Mouse (Mus musculus): Measurements from ENCODE around the gene Map4k3.
"Not testable (repeated sequence)": the region's sequence is repeated elsewhere in the genome, so short reads cannot be mapped to it uniquely, and the experiment has no call there.

The Map4k3 gene

DNA sequence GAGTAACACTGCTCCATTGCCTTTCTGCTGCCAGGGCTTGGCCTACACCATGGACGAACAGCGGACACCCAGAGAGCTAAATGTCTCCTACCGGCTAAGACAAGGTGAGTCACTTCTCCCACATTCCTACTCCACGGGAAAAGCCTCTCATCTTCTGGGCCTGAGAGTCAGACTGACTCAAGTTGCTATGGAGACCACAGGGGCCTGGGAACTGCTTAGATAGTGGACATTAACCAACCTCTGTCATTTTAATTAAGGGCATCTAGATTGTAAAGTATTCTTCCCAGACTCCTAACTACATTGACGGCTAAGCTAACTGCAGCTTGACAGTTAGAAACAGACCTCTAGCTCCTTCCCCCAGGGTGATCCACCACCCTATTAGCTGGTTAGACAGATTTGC, 165.5 kb downstream of the Map4k3 start:
- DNase-seq: no peak

DNA sequence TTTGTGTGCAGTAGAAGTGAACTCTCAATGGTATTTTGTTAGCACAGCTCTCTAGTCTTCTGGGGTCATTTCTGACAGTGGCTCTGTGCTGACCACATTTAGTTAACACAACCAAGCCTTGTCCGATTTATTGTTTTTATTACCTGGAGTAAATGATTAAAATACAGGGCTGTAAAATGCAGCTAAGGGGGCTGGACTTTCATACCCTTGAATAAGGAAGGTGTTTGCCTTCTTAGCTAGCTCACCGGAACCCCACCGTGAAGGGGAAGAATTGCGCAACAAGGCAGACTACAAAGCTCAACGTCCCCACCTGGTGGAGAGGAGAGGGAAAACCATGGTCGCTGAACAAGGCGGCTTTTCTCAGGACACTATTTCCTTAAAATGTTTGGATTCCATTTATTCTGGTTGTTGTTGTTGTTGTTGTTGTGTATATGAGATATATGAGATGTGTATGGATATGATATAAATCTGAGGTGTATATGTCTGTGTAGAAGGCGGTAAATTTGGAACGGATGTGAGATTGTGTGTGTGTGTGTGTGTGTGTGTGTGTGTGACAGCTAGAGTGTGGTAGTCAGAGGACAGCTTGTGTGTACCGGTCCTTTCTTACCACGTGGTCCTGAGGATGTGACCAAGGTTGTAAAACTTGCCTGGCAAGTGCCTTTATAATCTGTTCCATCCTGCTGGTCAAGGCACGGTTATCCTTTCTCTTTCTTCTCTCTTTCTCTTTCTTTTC, 167.4 kb downstream of the Map4k3 start:
- peak; percentile 69 to 83 for DNase-seq

DNA sequence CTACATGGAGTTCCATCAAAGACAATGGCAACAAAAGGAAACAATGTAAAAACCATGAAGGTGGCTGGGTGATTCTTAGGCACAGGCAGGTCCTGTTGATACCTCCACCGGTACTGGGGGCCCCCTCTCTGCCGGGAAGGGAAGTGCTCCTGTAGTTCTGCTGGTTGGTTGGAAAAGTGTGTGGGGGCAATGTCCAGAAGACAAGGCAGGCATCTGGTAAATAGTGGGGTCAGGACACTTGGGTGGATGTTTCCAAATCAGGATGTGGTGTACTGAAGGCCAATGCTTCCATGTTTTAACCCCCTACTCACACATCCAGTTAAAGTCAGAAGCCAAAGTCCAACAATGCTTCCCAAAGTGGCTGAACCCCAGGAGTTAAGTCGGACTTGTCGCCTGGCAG, 168.5 kb downstream of the Map4k3 start:
- no peak for DNase-seq

DNA sequence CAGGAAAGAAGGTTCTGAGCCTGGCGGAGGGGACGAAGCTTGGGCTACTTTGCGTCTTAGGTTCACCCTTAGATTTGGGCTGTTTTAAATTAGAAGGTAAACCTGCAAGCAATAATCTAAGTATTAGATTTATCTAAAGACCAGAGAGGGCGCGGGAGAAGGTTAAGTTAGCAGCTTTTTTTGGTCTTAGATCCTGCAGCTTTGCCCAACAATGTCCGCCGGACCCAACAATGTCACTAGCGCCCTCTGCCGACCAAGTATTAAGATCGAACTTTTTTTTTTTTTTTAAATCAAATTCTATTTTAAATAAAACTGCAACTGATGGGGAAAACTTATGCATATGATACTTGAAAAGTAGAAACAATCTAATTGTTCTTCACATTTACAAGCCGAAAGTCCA, 169.2 kb downstream of the Map4k3 start:
- DNase-seq: peak in 1 of 2 experiments; percentile 54

- DNase-seq: no peak
Observed at GRCm38 (mm10) chr17:80558583-80558982, 169.7 kb downstream of the Map4k3 start.

DNA sequence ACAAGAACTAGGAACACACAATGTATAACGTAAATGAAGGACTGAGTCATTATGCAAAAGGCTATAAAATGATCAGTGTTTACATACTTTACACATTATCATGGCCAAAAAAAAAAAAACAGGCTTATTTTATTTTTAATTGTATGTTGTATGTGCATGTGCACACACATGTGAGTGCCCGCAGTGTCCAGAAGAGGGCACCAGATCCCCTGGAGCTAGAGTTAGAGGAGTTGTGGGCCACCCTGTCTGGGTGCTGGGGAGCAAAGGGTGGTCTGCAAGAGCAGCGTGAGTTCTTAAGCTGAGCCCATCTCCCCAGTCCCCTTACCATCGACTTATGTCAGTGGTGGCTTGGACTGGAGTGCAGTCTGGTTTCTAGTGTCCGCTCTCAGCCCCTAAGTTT, 170.8 kb downstream of the Map4k3 start:
- no peak for DNase-seq

GRCm38 (mm10) chr17:80553318-80554270, 174.7 kb downstream of the Map4k3 start:
- peak; percentile 68 to 79 for DNase-seq

DNA sequence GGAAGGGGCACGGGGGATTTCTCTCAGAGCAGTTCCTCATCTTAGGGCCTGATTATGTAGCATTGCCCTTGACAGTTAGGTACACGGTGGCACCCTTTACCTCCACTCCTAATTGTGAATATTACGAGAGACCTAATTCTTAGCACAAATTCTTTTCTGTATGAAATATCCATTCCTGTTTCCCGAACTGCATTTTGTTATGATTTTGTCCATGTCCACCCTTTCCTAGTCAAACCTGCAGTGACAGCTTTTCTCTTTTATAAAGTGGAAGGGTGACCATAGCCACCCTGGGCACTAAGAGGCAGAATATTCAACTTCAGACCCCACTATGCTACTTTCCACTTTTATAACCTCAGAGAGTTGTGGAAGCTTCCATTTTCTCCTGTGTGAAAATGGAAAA, 175.6 kb downstream of the Map4k3 start:
- no peak for DNase-seq

- DNase-seq: no peak
Observed at GRCm38 (mm10) chr17:80550981-80551380, 177.3 kb downstream of the Map4k3 start.

GRCm38 (mm10) chr17:80546846-80547245, 181.4 kb downstream of the Map4k3 start:
- no peak for DNase-seq

GRCm38 (mm10) chr17:80546227-80546626, 182.1 kb downstream of the Map4k3 start:
- no peak for DNase-seq

DNA sequence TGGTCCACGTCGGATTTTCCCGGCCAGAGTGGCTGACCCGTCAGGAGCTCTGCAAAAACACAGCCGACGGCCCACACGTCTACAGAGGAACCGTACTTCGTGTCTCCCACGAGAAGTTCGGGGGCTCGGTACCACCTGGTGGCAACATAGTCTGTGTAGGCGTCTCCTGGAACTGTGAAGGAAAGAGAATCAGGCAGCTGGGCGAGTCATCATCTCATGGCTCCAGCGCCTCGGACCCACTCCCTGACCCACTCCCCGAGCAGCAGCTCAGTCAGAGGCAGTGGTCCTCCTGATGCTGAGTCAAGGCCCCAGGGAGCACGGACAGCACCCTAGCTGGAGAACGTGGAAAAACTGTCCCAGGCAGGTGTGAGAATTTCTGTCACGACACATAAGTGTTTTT, 184.6 kb downstream of the Map4k3 start:
- no peak for DNase-seq

DNA sequence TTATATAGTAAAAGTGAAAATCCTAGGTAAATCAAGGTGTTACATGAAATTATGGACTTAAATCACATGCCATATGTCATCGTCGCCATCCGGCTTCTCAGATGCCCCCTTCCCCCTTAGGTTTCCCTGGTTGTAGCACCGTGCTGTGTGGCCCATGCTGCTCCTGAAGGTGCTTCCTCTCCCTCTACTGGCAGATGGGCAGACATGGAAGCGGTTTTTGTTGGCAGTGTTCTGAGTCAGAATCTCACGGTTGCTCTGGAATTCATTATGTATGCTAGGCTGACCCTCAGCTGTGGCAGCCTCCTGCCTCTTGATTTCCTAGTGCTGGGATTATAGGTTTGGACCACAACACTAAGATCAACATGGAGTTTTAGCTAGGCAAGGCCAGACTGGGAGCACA, 191.1 kb downstream of the Map4k3 start:
- DNase-seq: no peak

DNA sequence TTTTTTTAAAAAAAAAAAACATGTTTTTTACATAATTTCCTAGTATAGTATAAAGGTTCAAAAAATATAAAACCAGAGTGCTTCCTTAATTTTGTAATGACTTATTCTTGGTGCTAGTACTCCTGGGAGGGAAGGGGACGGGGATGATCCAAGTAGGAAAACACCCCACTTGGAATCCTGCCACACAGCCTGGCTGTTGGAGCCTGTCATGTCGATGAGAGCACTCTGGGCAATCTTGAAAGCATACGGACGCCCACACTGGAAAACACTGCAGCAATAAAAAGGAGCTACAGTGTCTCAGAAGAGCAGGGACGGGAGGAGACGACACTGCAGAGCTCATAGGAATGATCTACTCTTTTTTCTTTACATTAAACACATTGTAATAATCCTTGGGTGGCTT, 192.7 kb downstream of the Map4k3 start:
- no peak for DNase-seq

DNA sequence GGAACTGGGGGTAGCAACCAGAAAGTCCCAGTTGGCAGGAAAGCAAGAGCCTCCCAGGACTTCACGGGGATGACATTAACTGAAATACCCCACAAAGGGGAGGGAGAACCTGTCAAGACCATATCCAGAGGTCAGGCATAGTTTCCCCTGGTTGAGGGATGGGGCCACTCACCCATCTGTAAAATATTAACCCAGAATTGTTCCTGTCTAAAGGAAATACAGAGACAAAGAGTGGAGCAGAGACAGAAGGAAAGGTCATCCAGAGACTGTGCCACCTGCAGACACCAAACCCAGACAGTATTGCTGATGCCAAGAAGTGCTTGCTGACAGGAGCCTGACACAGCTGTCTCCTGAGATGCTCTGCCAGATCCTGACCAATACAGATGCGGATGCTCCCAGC, 196.9 kb downstream of the Map4k3 start:
- DNase-seq: not testable (repeated sequence)

All from lung, postnatal 4 days (tissue).